Mouse (Mus musculus): ENCODE data around the gene Stap2. TPM values are rescaled to one million over a fixed set of nuclear protein-coding genes. Genes with fewer than 3 reads are reported as not detected.

Stap2 gene
- polyA plus RNA-seq (2012; rRNA removed), result 58.4 and 64.6 TPM in 2 replicates

- peak; percentile 66 for DNase-seq (ENCODE audit: low read depth)
Measured at GRCm38 (mm10) chr17:56005415-56006061, at the start of gene Stap2, which contains the start of gene Mpnd. TSS of gene Stap2 (minus strand) at chr17:56005584. TSS of gene Mpnd (plus strand) at chr17:56005711.

- no peak for DNase-seq (ENCODE audit: low read depth)
Measured at GRCm38 (mm10) chr17:56054938-56055337, 49.6 kb upstream of the Stap2 start.

- peak; percentile 54 for DNase-seq (ENCODE audit: low read depth)
Measured at GRCm38 (mm10) chr17:56051369-56051768, 46.0 kb upstream of the Stap2 start.

- no peak for DNase-seq (ENCODE audit: low read depth)
Measured at GRCm38 (mm10) chr17:56040857-56041163, 35.4 kb upstream of the Stap2 start.

- DNase-seq (ENCODE audit: low read depth), result peak; percentile 87
Measured at GRCm38 (mm10) chr17:56040030-56040856, 34.9 kb upstream of the Stap2 start, which contains the start of gene Chaf1a. TSS of gene Chaf1a (plus strand) at chr17:56040439.

GRCm38 (mm10) chr17:56039345-56039744, 34.0 kb upstream of the Stap2 start:
- DNase-seq (ENCODE audit: low read depth), result no peak

- no peak for DNase-seq (ENCODE audit: low read depth)
Measured at GRCm38 (mm10) chr17:56038583-56039261, 33.3 kb upstream of the Stap2 start.

- no peak for DNase-seq (ENCODE audit: low read depth)
Measured at GRCm38 (mm10) chr17:56036901-56037287, 31.5 kb upstream of the Stap2 start.

- DNase-seq (ENCODE audit: low read depth), result peak; percentile 62
Measured at GRCm38 (mm10) chr17:56036176-56036900, 31.0 kb upstream of the Stap2 start, which contains the start of gene Sh3gl1. TSS of gene Sh3gl1 (minus strand) at chr17:56036635.

- no peak for DNase-seq (ENCODE audit: low read depth)
Measured at GRCm38 (mm10) chr17:56035216-56035615, 29.8 kb upstream of the Stap2 start.

- DNase-seq (ENCODE audit: low read depth), result no peak
Measured at GRCm38 (mm10) chr17:56034726-56035100, 29.3 kb upstream of the Stap2 start.

- DNase-seq (ENCODE audit: low read depth), result no peak
Measured at GRCm38 (mm10) chr17:56034040-56034725, 28.8 kb upstream of the Stap2 start.

- no peak for DNase-seq (ENCODE audit: low read depth)
Measured at GRCm38 (mm10) chr17:56032831-56033230, 27.4 kb upstream of the Stap2 start.

GRCm38 (mm10) chr17:56032127-56032733, 26.8 kb upstream of the Stap2 start:
- no peak for DNase-seq (ENCODE audit: low read depth)

- DNase-seq (ENCODE audit: low read depth), result no peak
Measured at GRCm38 (mm10) chr17:56031431-56031830, 26.0 kb upstream of the Stap2 start.

GRCm38 (mm10) chr17:56030919-56031318, 25.5 kb upstream of the Stap2 start:
- DNase-seq (ENCODE audit: low read depth), result no peak

- no peak for DNase-seq (ENCODE audit: low read depth)
Measured at GRCm38 (mm10) chr17:56030238-56030870, 25.0 kb upstream of the Stap2 start.

- DNase-seq (ENCODE audit: low read depth), result no peak
Measured at GRCm38 (mm10) chr17:56027801-56028441, 22.5 kb upstream of the Stap2 start.

GRCm38 (mm10) chr17:56026881-56027280, 21.5 kb upstream of the Stap2 start:
- DNase-seq (ENCODE audit: low read depth), result no peak

GRCm38 (mm10) chr17:56026303-56026702, 20.9 kb upstream of the Stap2 start:
- no peak for DNase-seq (ENCODE audit: low read depth)
